Mouse (Mus musculus): ENCODE measurements around the gene Atp2c2. TPM values are rescaled to one million over a fixed set of nuclear protein-coding genes. Genes with fewer than 3 reads are reported as not detected.

Atp2c2 gene
- polyA plus RNA-seq, 1 experiment from 2014 or later = 3.8 TPM

GRCm38 (mm10) chr8:119708878-119709702, 9.3 kb downstream of the Atp2c2 start:
- H3K27ac ChIP-seq (replicated peaks) = no peak overlapping the region; the same call in 1 of the 2 replicates

GRCm38 (mm10) chr8:119709703-119710093, 9.9 kb downstream of the Atp2c2 start:
- Histone ChIP-seq H3K9me3 (no peaks in the 10 kb centered on the region), H3K4me3 (no peak overlapping the region), H3K27me3 (replicated peaks; ENCODE audit: low read depth, poor library complexity, severe bottlenecking) (no peaks in the 10 kb centered on the region), H3K4me1 (peaks cover 37% of the 10 kb centered on the region), H3K27ac (replicated peaks) (no peak overlapping the region), H3K36me3 (replicated peaks) (no peaks in the 10 kb centered on the region)
- no peak for DNase-seq (ENCODE audit: low spot score)
- 86% methylated on average over 11 of the region's 11 CpGs for WGBS

More at GRCm38 (mm10) chr8:119708878-119709702, 9.3 kb downstream of the Atp2c2 start:
- peak; percentile 34 for DNase-seq (ENCODE audit: low spot score)
- H3K27me3 ChIP-seq (replicated peaks; ENCODE audit: low read depth, poor library complexity, severe bottlenecking) = no peaks in the 10 kb centered on the region
- H3K4me3 ChIP-seq = no peak overlapping the region
- no peaks in the 10 kb centered on the region for H3K9me3 ChIP-seq
- no peaks in the 10 kb centered on the region for H3K36me3 ChIP-seq (replicated peaks)
- H3K4me1 ChIP-seq = peaks cover 37% of the 10 kb centered on the region
- 71% methylated on average over 14 of the region's 14 CpGs for WGBS

GRCm38 (mm10) chr8:119712226-119712625, 12.4 kb downstream of the Atp2c2 start:
- H3K4me3 ChIP-seq = no peak overlapping the region
- DNase-seq (ENCODE audit: low spot score) = no peak
- H3K9me3 ChIP-seq = no peaks in the 10 kb centered on the region
- no peaks in the 10 kb centered on the region for H3K36me3 ChIP-seq (replicated peaks)
- 76% methylated on average over 6 of the region's 6 CpGs for whole genome bisulfite sequencing
- no peak overlapping the region for H3K27ac ChIP-seq (replicated peaks)
- no peaks in the 10 kb centered on the region for H3K27me3 ChIP-seq (replicated peaks; ENCODE audit: low read depth, poor library complexity, severe bottlenecking)
- H3K4me1 ChIP-seq = peaks cover 38% of the 10 kb centered on the region

- no peak for DNase-seq (ENCODE audit: low spot score)
- Histone ChIP-seq H3K36me3 (replicated peaks) (no peaks in the 10 kb centered on the region), H3K27me3 (replicated peaks; ENCODE audit: low read depth, poor library complexity, severe bottlenecking) (no peaks in the 10 kb centered on the region), H3K9me3 (no peaks in the 10 kb centered on the region), H3K27ac (replicated peaks) (no peak overlapping the region), H3K4me3 (no peak overlapping the region), H3K4me1 (peaks cover 44% of the 10 kb centered on the region)
- 74% methylated on average over 5 of the region's 5 CpGs for WGBS
Measured at GRCm38 (mm10) chr8:119713421-119713820, 13.6 kb downstream of the Atp2c2 start.

GRCm38 (mm10) chr8:119715221-119715620, 15.4 kb downstream of the Atp2c2 start:
- Histone ChIP-seq H3K9me3 (no peaks in the 10 kb centered on the region), H3K27me3 (replicated peaks; ENCODE audit: low read depth, poor library complexity, severe bottlenecking) (no peaks in the 10 kb centered on the region), H3K4me1 (peaks cover 40% of the 10 kb centered on the region), H3K27ac (replicated peaks) (no peak overlapping the region), H3K4me3 (no peak overlapping the region), H3K36me3 (replicated peaks) (no peaks in the 10 kb centered on the region)
- WGBS = 82% methylated on average over 12 of the region's 12 CpGs
- no peak for DNase-seq (ENCODE audit: low spot score)

- no peak for DNase-seq (ENCODE audit: low spot score)
- H3K27ac ChIP-seq (replicated peaks) = no peak overlapping the region
- no peaks in the 10 kb centered on the region for H3K27me3 ChIP-seq (replicated peaks; ENCODE audit: low read depth, poor library complexity, severe bottlenecking)
- H3K4me3 ChIP-seq = no peak overlapping the region
- H3K36me3 ChIP-seq (replicated peaks) = no peaks in the 10 kb centered on the region
- peaks cover 40% of the 10 kb centered on the region for H3K4me1 ChIP-seq
- no peaks in the 10 kb centered on the region for H3K9me3 ChIP-seq
Measured at GRCm38 (mm10) chr8:119716730-119717299, 17.0 kb downstream of the Atp2c2 start.

- Histone ChIP-seq H3K4me3 (no peak overlapping the region), H3K9me3 (no peaks in the 10 kb centered on the region), H3K27me3 (replicated peaks; ENCODE audit: low read depth, poor library complexity, severe bottlenecking) (no peaks in the 10 kb centered on the region), H3K4me1 (peaks cover 36% of the 10 kb centered on the region), H3K27ac (replicated peaks) (no peak overlapping the region), H3K36me3 (replicated peaks) (no peaks in the 10 kb centered on the region)
- WGBS = 61% methylated on average over 9 of the region's 9 CpGs
- peak; percentile 43 for DNase-seq (ENCODE audit: low spot score)
Measured at GRCm38 (mm10) chr8:119717765-119718164, 18.0 kb downstream of the Atp2c2 start.

GRCm38 (mm10) chr8:119719011-119719501, 19.2 kb downstream of the Atp2c2 start:
- WGBS = 80% methylated on average over 12 of the region's 12 CpGs
- Histone ChIP-seq H3K9me3 (no peaks in the 10 kb centered on the region), H3K4me3 (no peak overlapping the region), H3K27me3 (replicated peaks; ENCODE audit: low read depth, poor library complexity, severe bottlenecking) (0 out of 2 replicates have a peak, but pooled peaks cover 3% of the 10 kb centered on the region), H3K27ac (replicated peaks) (no peak overlapping the region), H3K4me1 (peaks cover 28% of the 10 kb centered on the region), H3K36me3 (replicated peaks) (no peaks in the 10 kb centered on the region)
- no peak for DNase-seq (ENCODE audit: low spot score)

GRCm38 (mm10) chr8:119722348-119722747, 22.5 kb downstream of the Atp2c2 start:
- no peak for DNase-seq (ENCODE audit: low spot score)
- WGBS = 55% methylated on average over 6 of the region's 6 CpGs

GRCm38 (mm10) chr8:119723676-119724075, 23.9 kb downstream of the Atp2c2 start:
- Histone ChIP-seq H3K27me3 (replicated peaks; ENCODE audit: low read depth, poor library complexity, severe bottlenecking) (0 out of 2 replicates have a peak, but pooled peaks cover 3% of the 10 kb centered on the region), H3K27ac (replicated peaks) (no peak overlapping the region), H3K9me3 (no peaks in the 10 kb centered on the region), H3K4me1 (peaks cover 8% of the 10 kb centered on the region; the same call in 1 of the 2 replicates), H3K36me3 (replicated peaks) (no peaks in the 10 kb centered on the region), H3K4me3 (no peak overlapping the region)
- no peak for DNase-seq (ENCODE audit: low spot score)
- 59% methylated on average over 4 of the region's 4 CpGs for WGBS

More at GRCm38 (mm10) chr8:119722348-119722747, 22.5 kb downstream of the Atp2c2 start:
- Histone ChIP-seq H3K9me3 (no peaks in the 10 kb centered on the region), H3K27me3 (replicated peaks; ENCODE audit: low read depth, poor library complexity, severe bottlenecking) (0 out of 2 replicates have a peak, but pooled peaks cover 3% of the 10 kb centered on the region), H3K36me3 (replicated peaks) (no peaks in the 10 kb centered on the region), H3K4me1 (peaks cover 13% of the 10 kb centered on the region; the same call in 1 of the 2 replicates), H3K27ac (replicated peaks) (no peak overlapping the region), H3K4me3 (no peak overlapping the region)

- Histone ChIP-seq H3K4me3 (no peak overlapping the region), H3K9me3 (no peaks in the 10 kb centered on the region), H3K27ac (replicated peaks) (no peak overlapping the region), H3K4me1 (peaks cover 6% of the 10 kb centered on the region; the same call in 1 of the 2 replicates), H3K36me3 (replicated peaks) (no peaks in the 10 kb centered on the region), H3K27me3 (replicated peaks; ENCODE audit: low read depth, poor library complexity, severe bottlenecking) (0 out of 2 replicates have a peak, but pooled peaks cover 3% of the 10 kb centered on the region)
- WGBS = 87% methylated on average over 6 of the region's 6 CpGs
- no peak for DNase-seq (ENCODE audit: low spot score)
Measured at GRCm38 (mm10) chr8:119724596-119724995, 24.8 kb downstream of the Atp2c2 start.

- Histone ChIP-seq H3K4me1 (peaks cover 9% of the 10 kb centered on the region; the same call in 1 of the 2 replicates), H3K9me3 (no peaks in the 10 kb centered on the region), H3K4me3 (no peak overlapping the region), H3K36me3 (replicated peaks) (no peaks in the 10 kb centered on the region), H3K27ac (replicated peaks) (no peak overlapping the region), H3K27me3 (replicated peaks; ENCODE audit: low read depth, poor library complexity, severe bottlenecking) (0 out of 2 replicates have a peak, but pooled peaks cover 3% of the 10 kb centered on the region)
- 91% methylated on average over 8 of the region's 8 CpGs for WGBS
- no peak for DNase-seq (ENCODE audit: low spot score)
Measured at GRCm38 (mm10) chr8:119727093-119727492, 27.3 kb downstream of the Atp2c2 start.
